Mouse (Mus musculus) cerebellum, postnatal 14 days (tissue): ENCODE measurements around the gene Tmem216.

ENCODE experiments used
- DNase-seq, 2 experiments: peaks; one replicate each; pipeline ENCODE4 v3.0.0; 2021; ENCODE audit warnings: mixed read lengths in 2 of 2

The Tmem216 gene

GRCm38 (mm10) chr19:10555624-10556510, at the start of gene Tmem216:
Gene Tmem216 (minus strand): TSS chr19:10556238.
- peak; percentile 89 to 90 for DNase-seq

- DNase-seq, result peak; percentile 100
Observed at GRCm38 (mm10) chr19:10605293-10605900, 49.4 kb upstream of the Tmem216 start, which contains the start of the genes Ddb1 and Tkfc. Gene Ddb1 (plus strand): TSS chr19:10605327. Gene Tkfc (minus strand): TSS chr19:10605654.

- DNase-seq, result peak in 1 of 2 experiments; percentile 25
Observed at GRCm38 (mm10) chr19:10604534-10604933, 48.5 kb upstream of the Tmem216 start.

- peak; percentile 18 to 42 for DNase-seq
Observed at GRCm38 (mm10) chr19:10603660-10604523, 47.9 kb upstream of the Tmem216 start.

GRCm38 (mm10) chr19:10602787-10603186, 46.7 kb upstream of the Tmem216 start:
- peak; percentile 94 to 96 for DNase-seq

- DNase-seq, result no peak
Observed at GRCm38 (mm10) chr19:10602247-10602769, 46.3 kb upstream of the Tmem216 start.

GRCm38 (mm10) chr19:10599648-10600047, 43.6 kb upstream of the Tmem216 start:
- no peak for DNase-seq

- peak in 1 of 2 experiments; percentile 11 for DNase-seq
Observed at GRCm38 (mm10) chr19:10598188-10598587, 42.1 kb upstream of the Tmem216 start.

- no peak for DNase-seq
Observed at GRCm38 (mm10) chr19:10591659-10592377, 35.8 kb upstream of the Tmem216 start.

- no peak for DNase-seq
Observed at GRCm38 (mm10) chr19:10590301-10590700, 34.3 kb upstream of the Tmem216 start.

GRCm38 (mm10) chr19:10589127-10589857, 33.3 kb upstream of the Tmem216 start:
- DNase-seq, result no peak

GRCm38 (mm10) chr19:10587231-10587630, 31.2 kb upstream of the Tmem216 start:
- DNase-seq, result no peak

- DNase-seq, result no peak
Observed at GRCm38 (mm10) chr19:10585112-10585511, 29.1 kb upstream of the Tmem216 start.

GRCm38 (mm10) chr19:10583550-10584146, 27.6 kb upstream of the Tmem216 start:
- DNase-seq, result no peak

GRCm38 (mm10) chr19:10581984-10582383, 25.9 kb upstream of the Tmem216 start:
- no peak for DNase-seq

GRCm38 (mm10) chr19:10580761-10581160, 24.7 kb upstream of the Tmem216 start:
- no peak for DNase-seq

GRCm38 (mm10) chr19:10580102-10580501, 24.1 kb upstream of the Tmem216 start:
- no peak for DNase-seq

GRCm38 (mm10) chr19:10576690-10577561, 20.9 kb upstream of the Tmem216 start, which contains the start of the genes Cyb561a3 and Tmem138:
Gene Cyb561a3 (plus strand): TSS chr19:10577172.
Gene Tmem138 (minus strand): TSS chr19:10577362.
- peak; percentile 93 for DNase-seq

GRCm38 (mm10) chr19:10569627-10570026, 13.6 kb upstream of the Tmem216 start:
- no peak for DNase-seq

GRCm38 (mm10) chr19:10565217-10565616, 9.2 kb upstream of the Tmem216 start:
- no peak for DNase-seq
